Mouse (Mus musculus) ES-E14 (cell line): ENCODE results near the gene Ndc1.

ENCODE experiments used
- CHD2 ChIP-seq: IDR thresholded peaks from 2 replicates; pipeline ENCODE4 v1.6.1; 2014; ENCODE audit warnings: mild to moderate bottlenecking, low read depth, low read length, inconsistent platforms
- MAFK ChIP-seq: IDR thresholded peaks from 2 replicates; pipeline ENCODE4 v1.6.1; 2014; ENCODE audit warnings: mild to moderate bottlenecking, low read depth, low read length, inconsistent platforms; ENCODE audit not compliant: insufficient read depth

GRCm38 (mm10) chr4:107432717-107433116 lies 65.1 kb downstream of the Ndc1 start:
- TF ChIP-seq MAFK (no peak), CHD2 (no peak)
